Mouse (Mus musculus) heart, embryonic 15.5 days (tissue): ENCODE measurements at regions not wholly inside any gene's neighbourhood (a gene's known extent, or its start where the extent isn't known, plus 50 kb on each side); places are given as distances from the start of the nearest gene placed in this dataset.

Experiments
- ATAC-seq: fragments of 200-750 bp; cut with Nextera tagmentation; replicated peaks from 2 replicates; pipeline ENCODE4 v1.8.0; 2017; ENCODE audit warnings: low read depth, moderate TSS enrichment; ENCODE audit not compliant: insufficient number of reproducible peaks, insufficient read depth, low FRiP score
- H3K27ac ChIP-seq: fragments of 300-500 bp; sonication (generic); 2 replicates; pipeline ENCODE4 v1.5.1; 2015; ENCODE audit warnings: mild to moderate bottlenecking, inconsistent platforms
- H3K27me3 ChIP-seq: fragments of 300-500 bp; sonication (generic); 2 replicates; pipeline ENCODE4 v1.6.1; 2015; ENCODE audit warnings: inconsistent platforms
- H3K36me3 ChIP-seq: fragments of 300-500 bp; sonication (generic); 2 replicates; pipeline ENCODE4 v1.6.1; 2015; ENCODE audit warnings: mild to moderate bottlenecking, inconsistent platforms
- H3K4me1 ChIP-seq: fragments of 300-500 bp; sonication (generic); replicated peaks from 2 replicates; pipeline ENCODE4 v1.6.1; 2015; ENCODE audit warnings: inconsistent platforms
- H3K4me2 ChIP-seq: fragments of 300-500 bp; sonication (generic); 2 replicates; pipeline ENCODE4 v1.6.1; 2015; ENCODE audit warnings: inconsistent platforms, mild to moderate bottlenecking, moderate library complexity
- H3K4me3 ChIP-seq: fragments of 300-500 bp; sonication (generic); 2 replicates; pipeline ENCODE4 v1.5.1; 2015; ENCODE audit warnings: mild to moderate bottlenecking, inconsistent platforms
- H3K9ac ChIP-seq: fragments of 300-500 bp; sonication (generic); 2 replicates; pipeline ENCODE4 v1.6.1; 2015; ENCODE audit warnings: mild to moderate bottlenecking, inconsistent platforms
- H3K9me3 ChIP-seq: fragments of 300-500 bp; sonication (generic); replicated peaks from 2 replicates; pipeline ENCODE4 v1.6.1; 2016; ENCODE audit warnings: inconsistent platforms
- WGBS: fragments of 180-500 bp; shearing (Covaris S2); methylation state at CpG from one replicate; pipeline ENCODE4 v1.1.7; 2015; ENCODE audit warnings: mixed read lengths; 5-methylcytosine and 5-hydroxymethylcytosine counted together

- 44% methylated on average over 8 of the region's 8 CpGs for WGBS
- no peak overlapping the region for H3K4me2 ChIP-seq
- no peaks in the 10 kb centered on the region for H3K9me3 ChIP-seq
- no peak overlapping the region for H3K4me3 ChIP-seq
- ATAC-seq: no peak
- no peaks in the 10 kb centered on the region for H3K36me3 ChIP-seq
- no peaks in the 10 kb centered on the region for H3K4me1 ChIP-seq
- no peak overlapping the region for H3K9ac ChIP-seq
- no peak overlapping the region for H3K27ac ChIP-seq
- peaks cover 5% of the 10 kb centered on the region for H3K27me3 ChIP-seq
Measured at GRCm38 (mm10) chr5:119378261-119378660, 292.2 kb upstream of the Tbx3 start.

- Histone ChIP-seq H3K4me1 (no peaks in the 10 kb centered on the region), H3K36me3 (no peaks in the 10 kb centered on the region), H3K9ac (no peak overlapping the region), H3K4me2 (no peak overlapping the region), H3K27me3 (peaks cover 5% of the 10 kb centered on the region), H3K27ac (no peak overlapping the region), H3K4me3 (no peak overlapping the region), H3K9me3 (no peaks in the 10 kb centered on the region)
- ATAC-seq: no peak
- 59% methylated on average over 6 of the region's 6 CpGs for WGBS
Measured at GRCm38 (mm10) chr5:119379915-119380432, 290.5 kb upstream of the Tbx3 start.

- Histone ChIP-seq H3K9ac (no peak overlapping the region), H3K9me3 (no peaks in the 10 kb centered on the region), H3K4me2 (no peak overlapping the region), H3K36me3 (no peaks in the 10 kb centered on the region), H3K27ac (no peak overlapping the region), H3K4me3 (no peak overlapping the region), H3K4me1 (no peaks in the 10 kb centered on the region), H3K27me3 (peaks cover 5% of the 10 kb centered on the region)
- no peak for ATAC-seq
- WGBS: 83% methylated on average over 12 of the region's 12 CpGs
Measured at GRCm38 (mm10) chr5:119381495-119381894, 289.0 kb upstream of the Tbx3 start.

- 82% methylated on average over 10 of the region's 10 CpGs for WGBS
- Histone ChIP-seq H3K4me1 (no peaks in the 10 kb centered on the region), H3K27me3 (no peaks in the 10 kb centered on the region), H3K9ac (no peak overlapping the region), H3K4me2 (no peak overlapping the region), H3K9me3 (no peaks in the 10 kb centered on the region), H3K4me3 (no peak overlapping the region), H3K27ac (no peak overlapping the region), H3K36me3 (no peaks in the 10 kb centered on the region)
- ATAC-seq: no peak
Measured at GRCm38 (mm10) chr5:119385506-119385905, 285.0 kb upstream of the Tbx3 start.

- Histone ChIP-seq H3K4me2 (no peak overlapping the region), H3K9ac (no peak overlapping the region), H3K27ac (no peak overlapping the region), H3K4me3 (no peak overlapping the region), H3K27me3 (no peaks in the 10 kb centered on the region), H3K9me3 (no peaks in the 10 kb centered on the region), H3K36me3 (no peaks in the 10 kb centered on the region), H3K4me1 (no peaks in the 10 kb centered on the region)
- 81% methylated on average over 8 of the region's 8 CpGs for WGBS
- no peak for ATAC-seq
Measured at GRCm38 (mm10) chr5:119386821-119387220, 283.6 kb upstream of the Tbx3 start.

GRCm38 (mm10) chr5:119387261-119387660, 283.2 kb upstream of the Tbx3 start:
- H3K9ac ChIP-seq: no peak overlapping the region
- no peaks in the 10 kb centered on the region; the same call in 1 of the 2 replicates for H3K27me3 ChIP-seq
- no peaks in the 10 kb centered on the region for H3K4me1 ChIP-seq
- H3K27ac ChIP-seq: no peak overlapping the region
- no peaks in the 10 kb centered on the region for H3K9me3 ChIP-seq
- H3K4me2 ChIP-seq: no peak overlapping the region
- WGBS: 61% methylated on average over 2 of the region's 2 CpGs
- no peak for ATAC-seq
- H3K36me3 ChIP-seq: no peaks in the 10 kb centered on the region
- no peak overlapping the region for H3K4me3 ChIP-seq

- Histone ChIP-seq H3K36me3 (no peaks in the 10 kb centered on the region), H3K4me2 (no peak overlapping the region), H3K4me3 (no peak overlapping the region), H3K27me3 (no peaks in the 10 kb centered on the region; the same call in 1 of the 2 replicates), H3K9me3 (no peaks in the 10 kb centered on the region), H3K9ac (no peak overlapping the region), H3K4me1 (no peaks in the 10 kb centered on the region), H3K27ac (no peak overlapping the region)
- WGBS: 61% methylated on average over 5 of the region's 5 CpGs
- no peak for ATAC-seq
Measured at GRCm38 (mm10) chr5:119388841-119389240, 281.6 kb upstream of the Tbx3 start.

GRCm38 (mm10) chr5:119389384-119389783, 281.1 kb upstream of the Tbx3 start:
- no peaks in the 10 kb centered on the region for H3K4me1 ChIP-seq
- no peak overlapping the region for H3K4me2 ChIP-seq
- no peaks in the 10 kb centered on the region for H3K9me3 ChIP-seq
- no peak overlapping the region for H3K27ac ChIP-seq
- WGBS: 66% methylated on average over 9 of the region's 9 CpGs
- no peak for ATAC-seq
- H3K9ac ChIP-seq: no peak overlapping the region
- no peaks in the 10 kb centered on the region; the same call in 1 of the 2 replicates for H3K27me3 ChIP-seq
- no peaks in the 10 kb centered on the region for H3K36me3 ChIP-seq
- no peak overlapping the region for H3K4me3 ChIP-seq

- H3K36me3 ChIP-seq: no peaks in the 10 kb centered on the region
- no peaks in the 10 kb centered on the region; the same call in 1 of the 2 replicates for H3K27me3 ChIP-seq
- H3K9ac ChIP-seq: no peak overlapping the region
- no peaks in the 10 kb centered on the region for H3K9me3 ChIP-seq
- no peak overlapping the region for H3K4me3 ChIP-seq
- no peak overlapping the region for H3K27ac ChIP-seq
- H3K4me1 ChIP-seq: no peaks in the 10 kb centered on the region
- no peak overlapping the region for H3K4me2 ChIP-seq
- 67% methylated on average over 7 of the region's 7 CpGs for WGBS
- no peak for ATAC-seq
Measured at GRCm38 (mm10) chr5:119389857-119390256, 280.6 kb upstream of the Tbx3 start.

GRCm38 (mm10) chr5:119398475-119398874, 272.0 kb upstream of the Tbx3 start:
- ATAC-seq: no peak
- no peaks in the 10 kb centered on the region for H3K9me3 ChIP-seq

GRCm38 (mm10) chr5:119400223-119400935, 270.1 kb upstream of the Tbx3 start:
- H3K4me3 ChIP-seq: no peak overlapping the region
- 17% methylated on average over 6 of the region's 6 CpGs for WGBS
- no peak overlapping the region for H3K9ac ChIP-seq
- H3K36me3 ChIP-seq: no peaks in the 10 kb centered on the region
- H3K4me1 ChIP-seq: peaks cover 8% of the 10 kb centered on the region
- H3K4me2 ChIP-seq: no peak overlapping the region
- no peaks in the 10 kb centered on the region for H3K9me3 ChIP-seq
- peak overlapping the region; percentile 42 for H3K27ac ChIP-seq
- no peaks in the 10 kb centered on the region for H3K27me3 ChIP-seq
- peak; percentile 35; the same call in 1 of the 2 replicates for ATAC-seq

More at GRCm38 (mm10) chr5:119398475-119398874, 272.0 kb upstream of the Tbx3 start:
- 64% methylated on average over 5 of the region's 5 CpGs for WGBS
- Histone ChIP-seq H3K36me3 (no peaks in the 10 kb centered on the region), H3K4me3 (no peak overlapping the region), H3K4me2 (no peak overlapping the region), H3K27me3 (no peaks in the 10 kb centered on the region), H3K27ac (no peak overlapping the region), H3K4me1 (peaks cover 8% of the 10 kb centered on the region), H3K9ac (no peak overlapping the region)

- no peaks in the 10 kb centered on the region for H3K9me3 ChIP-seq
- H3K27ac ChIP-seq: no peak overlapping the region
- no peak overlapping the region for H3K9ac ChIP-seq
- no peak overlapping the region for H3K4me2 ChIP-seq
- H3K36me3 ChIP-seq: no peaks in the 10 kb centered on the region
- no peak overlapping the region for H3K4me3 ChIP-seq
- WGBS: 74% methylated on average over 8 of the region's 8 CpGs
- H3K27me3 ChIP-seq: no peaks in the 10 kb centered on the region
- H3K4me1 ChIP-seq: peaks cover 8% of the 10 kb centered on the region
- no peak for ATAC-seq
Measured at GRCm38 (mm10) chr5:119401915-119402314, 268.6 kb upstream of the Tbx3 start.
